Mouse (Mus musculus): Measurements from ENCODE around the gene Slc35e3. TPM values are rescaled to one million over a fixed set of nuclear protein-coding genes. Genes with fewer than 3 reads are reported as not detected.
"Not testable (repeated sequence)": the region's sequence is repeated elsewhere in the genome, so short reads cannot be mapped to it uniquely, and the experiment has no call there.

The Slc35e3 gene
- polyA plus RNA-seq, 1 experiment from 2014 or later, result 22.2 TPM

GRCm38 (mm10) chr10:117739648-117739948 is 6.6 kb downstream of the Slc35e3 start:
- no peaks in the 10 kb centered on the region for H3K27me3 ChIP-seq (ENCODE audit: control insufficient read depth, insufficient read depth, low read length)

GRCm38 (mm10) chr10:117738928-117739647 is 7.1 kb downstream of the Slc35e3 start:
- WGBS, result 90% methylated on average over 15 of the region's 15 CpGs
- Histone ChIP-seq H3K4me3 (ENCODE audit: low read depth, low read length) (no peak overlapping the region), H3K4me2 (ENCODE audit: low read depth, low read length) (no peak overlapping the region), H3K27ac (replicated peaks; ENCODE audit: low read depth, low read length) (no peak overlapping the region), H3K27me3 (ENCODE audit: control insufficient read depth, insufficient read depth, low read length) (no peaks in the 10 kb centered on the region), H3K4me1 (ENCODE audit: control insufficient read depth, insufficient read depth, low read length) (no peaks in the 10 kb centered on the region; the same call in 1 of the 2 replicates), H3K9ac (replicated peaks; ENCODE audit: low read length) (no peak overlapping the region), H3K36me3 (replicated peaks; ENCODE audit: control insufficient read depth, insufficient read depth, low read depth, low read length) (peaks cover 5% of the 10 kb centered on the region; the same call in 1 of the 2 replicates), H3K9me3 (replicated peaks; ENCODE audit: control insufficient read depth, low read length) (no peaks in the 10 kb centered on the region)
- DNase-seq (ENCODE audit: low spot score) (no peak), ATAC-seq (replicated peaks; ENCODE audit: insufficient number of reproducible peaks, low FRiP score, low TSS enrichment, low read depth) (no peak)

More at GRCm38 (mm10) chr10:117739648-117739948, 6.6 kb downstream of the Slc35e3 start:
- no peak overlapping the region for H3K4me2 ChIP-seq (ENCODE audit: low read depth, low read length)
- H3K9ac ChIP-seq (replicated peaks; ENCODE audit: low read length), result no peak overlapping the region
- DNase-seq (ENCODE audit: low spot score) (no peak), ATAC-seq (replicated peaks; ENCODE audit: insufficient number of reproducible peaks, low FRiP score, low TSS enrichment, low read depth) (no peak)
- H3K4me1 ChIP-seq (ENCODE audit: control insufficient read depth, insufficient read depth, low read length), result no peaks in the 10 kb centered on the region; the same call in 1 of the 2 replicates
- no peak overlapping the region for H3K4me3 ChIP-seq (ENCODE audit: low read depth, low read length)
- WGBS, result 93% methylated on average over 6 of the region's 6 CpGs
- no peaks in the 10 kb centered on the region for H3K9me3 ChIP-seq (replicated peaks; ENCODE audit: control insufficient read depth, low read length)
- H3K36me3 ChIP-seq (replicated peaks; ENCODE audit: control insufficient read depth, insufficient read depth, low read depth, low read length), result peaks cover 5% of the 10 kb centered on the region; the same call in 1 of the 2 replicates
- no peak overlapping the region for H3K27ac ChIP-seq (replicated peaks; ENCODE audit: low read depth, low read length)

GRCm38 (mm10) chr10:117738140-117738921 is 7.8 kb downstream of the Slc35e3 start:
- Histone ChIP-seq H3K4me2 (ENCODE audit: low read depth, low read length) (no peak overlapping the region), H3K9me3 (replicated peaks; ENCODE audit: control insufficient read depth, low read length) (no peaks in the 10 kb centered on the region), H3K4me3 (ENCODE audit: low read depth, low read length) (no peak overlapping the region), H3K4me1 (ENCODE audit: control insufficient read depth, insufficient read depth, low read length) (no peaks in the 10 kb centered on the region; the same call in 1 of the 2 replicates), H3K9ac (replicated peaks; ENCODE audit: low read length) (no peak overlapping the region), H3K36me3 (replicated peaks; ENCODE audit: control insufficient read depth, insufficient read depth, low read depth, low read length) (peaks cover 5% of the 10 kb centered on the region; the same call in 1 of the 2 replicates), H3K27me3 (ENCODE audit: control insufficient read depth, insufficient read depth, low read length) (no peaks in the 10 kb centered on the region), H3K27ac (replicated peaks; ENCODE audit: low read depth, low read length) (no peak overlapping the region)
- ATAC-seq (replicated peaks; ENCODE audit: insufficient number of reproducible peaks, low FRiP score, low TSS enrichment, low read depth), result no peak
- WGBS, result 81% methylated on average over 13 of the region's 13 CpGs
- DNase-seq (ENCODE audit: low spot score), result no peak

- H3K27me3 ChIP-seq (ENCODE audit: control insufficient read depth, insufficient read depth, low read length); H3K9ac ChIP-seq (replicated peaks; ENCODE audit: low read length); H3K4me1 ChIP-seq (ENCODE audit: control insufficient read depth, insufficient read depth, low read length); DNase-seq (ENCODE audit: low spot score); ATAC-seq (replicated peaks; ENCODE audit: insufficient number of reproducible peaks, low FRiP score, low TSS enrichment, low read depth); H3K4me3 ChIP-seq (ENCODE audit: low read depth, low read length); H3K9me3 ChIP-seq (replicated peaks; ENCODE audit: control insufficient read depth, low read length); H3K27ac ChIP-seq (replicated peaks; ENCODE audit: low read depth, low read length); H3K36me3 ChIP-seq (replicated peaks; ENCODE audit: control insufficient read depth, insufficient read depth, low read depth, low read length); H3K4me2 ChIP-seq (ENCODE audit: low read depth, low read length): not testable (repeated sequence)
- 95% methylated on average over 8 of the region's 8 CpGs for WGBS
Measured at GRCm38 (mm10) chr10:117737498-117737897, 8.7 kb downstream of the Slc35e3 start.

GRCm38 (mm10) chr10:117737075-117737474 is 9.1 kb downstream of the Slc35e3 start:
- Histone ChIP-seq H3K9ac (replicated peaks; ENCODE audit: low read length) (no peak overlapping the region), H3K27ac (replicated peaks; ENCODE audit: low read depth, low read length) (no peak overlapping the region), H3K4me1 (ENCODE audit: control insufficient read depth, insufficient read depth, low read length) (no peaks in the 10 kb centered on the region; the same call in 1 of the 2 replicates), H3K4me2 (ENCODE audit: low read depth, low read length) (no peak overlapping the region), H3K27me3 (ENCODE audit: control insufficient read depth, insufficient read depth, low read length) (no peaks in the 10 kb centered on the region), H3K9me3 (replicated peaks; ENCODE audit: control insufficient read depth, low read length) (no peaks in the 10 kb centered on the region), H3K4me3 (ENCODE audit: low read depth, low read length) (no peak overlapping the region), H3K36me3 (replicated peaks; ENCODE audit: control insufficient read depth, insufficient read depth, low read depth, low read length) (peaks cover 5% of the 10 kb centered on the region; the same call in 1 of the 2 replicates)
- ATAC-seq (replicated peaks; ENCODE audit: insufficient number of reproducible peaks, low FRiP score, low TSS enrichment, low read depth) (no peak), DNase-seq (ENCODE audit: low spot score) (no peak)
- WGBS, result 80% methylated on average over 4 of the region's 4 CpGs

DNA sequence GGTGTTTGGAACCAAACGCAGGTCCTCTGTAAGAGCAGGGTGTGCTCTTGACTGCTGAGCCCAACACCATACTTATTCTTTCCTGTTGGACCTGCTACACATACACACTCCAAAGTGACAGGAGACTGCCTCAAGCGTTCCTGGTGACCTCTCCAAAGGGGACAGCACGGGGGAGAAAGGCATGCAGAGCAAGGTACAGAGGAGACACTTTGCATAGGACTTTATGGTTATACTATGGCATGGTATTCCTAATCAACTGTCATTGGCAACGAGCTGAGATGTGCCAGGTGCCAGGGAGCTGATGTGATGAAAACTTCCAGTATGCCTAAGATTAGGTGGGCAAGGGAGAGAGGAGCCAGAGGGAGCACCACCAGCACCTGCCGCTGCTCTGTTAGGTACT is 9.6 kb downstream of the Slc35e3 start:
- Histone ChIP-seq H3K4me1 (ENCODE audit: control insufficient read depth, insufficient read depth, low read length) (no peaks in the 10 kb centered on the region; the same call in 1 of the 2 replicates), H3K9ac (replicated peaks; ENCODE audit: low read length) (no peak overlapping the region), H3K27ac (replicated peaks; ENCODE audit: low read depth, low read length) (no peak overlapping the region), H3K4me3 (ENCODE audit: low read depth, low read length) (no peak overlapping the region), H3K27me3 (ENCODE audit: control insufficient read depth, insufficient read depth, low read length) (no peaks in the 10 kb centered on the region), H3K9me3 (replicated peaks; ENCODE audit: control insufficient read depth, low read length) (no peaks in the 10 kb centered on the region), H3K4me2 (ENCODE audit: low read depth, low read length) (no peak overlapping the region), H3K36me3 (replicated peaks; ENCODE audit: control insufficient read depth, insufficient read depth, low read depth, low read length) (peaks cover 5% of the 10 kb centered on the region; the same call in 1 of the 2 replicates)
- WGBS, result 85% methylated on average over 5 of the region's 5 CpGs
- DNase-seq (ENCODE audit: low spot score) (no peak), ATAC-seq (replicated peaks; ENCODE audit: insufficient number of reproducible peaks, low FRiP score, low TSS enrichment, low read depth) (no peak)

GRCm38 (mm10) chr10:117735396-117735795 is 10.8 kb downstream of the Slc35e3 start:
- H3K9me3 ChIP-seq (replicated peaks; ENCODE audit: control insufficient read depth, low read length); ATAC-seq (replicated peaks; ENCODE audit: insufficient number of reproducible peaks, low FRiP score, low TSS enrichment, low read depth); H3K4me1 ChIP-seq (ENCODE audit: control insufficient read depth, insufficient read depth, low read length); H3K4me3 ChIP-seq (ENCODE audit: low read depth, low read length); H3K27me3 ChIP-seq (ENCODE audit: control insufficient read depth, insufficient read depth, low read length); H3K9ac ChIP-seq (replicated peaks; ENCODE audit: low read length); H3K4me2 ChIP-seq (ENCODE audit: low read depth, low read length); H3K27ac ChIP-seq (replicated peaks; ENCODE audit: low read depth, low read length); H3K36me3 ChIP-seq (replicated peaks; ENCODE audit: control insufficient read depth, insufficient read depth, low read depth, low read length); DNase-seq (ENCODE audit: low spot score): not testable (repeated sequence)
- WGBS, result 89% methylated on average over 11 of the region's 12 CpGs

Data from embryonic facial prominence, embryonic 11.5 days (tissue).